Mouse (Mus musculus) heart, postnatal 0 days (tissue): ENCODE data around the gene Mat1a.

Experiments used
- CTCF ChIP-seq: IDR thresholded peaks from 2 replicates; pipeline ENCODE4 v1.5.1; 2016; ENCODE audit warnings: antibody characterized with exemption, control low read depth, low read depth
- EP300 ChIP-seq: IDR thresholded peaks from 2 replicates; pipeline ENCODE4 v1.6.1; 2016; ENCODE audit warnings: antibody characterized with exemption, low read depth

- no peak for TF ChIP-seq CTCF
- TF ChIP-seq EP300 = no peak
Measured at GRCm38 (mm10) chr14:41096296-41096860, 8.5 kb upstream of the Mat1a start.
